Mouse (Mus musculus): Measurements from ENCODE around the gene Gm20918.
"Not testable (repeated sequence)": the region's sequence is repeated elsewhere in the genome, so short reads cannot be mapped to it uniquely, and the experiment has no call there.

Gene Gm20918

DNA sequence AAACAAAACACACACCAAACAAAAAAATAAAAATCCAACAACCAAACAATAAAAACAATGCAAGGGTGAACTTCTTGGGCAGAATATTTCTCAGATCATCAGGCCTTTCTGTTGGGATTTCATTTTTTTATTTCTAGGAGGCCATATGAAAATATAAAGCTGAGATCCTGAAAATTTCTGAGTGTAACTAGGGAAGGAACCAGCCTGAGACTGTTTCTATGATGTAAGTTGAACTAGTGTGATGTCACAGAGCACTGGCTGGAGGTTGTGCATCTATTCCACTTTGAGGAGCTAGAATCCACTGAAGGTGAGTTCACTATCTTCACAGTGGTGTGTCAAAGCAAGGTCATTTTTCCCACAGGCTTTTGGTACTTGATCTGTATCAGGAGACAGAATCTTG is at the start of gene Gm20918:
Gm20918 (plus strand) TSS at position 301 of the 400 bp plus-strand sequence.
- DNase-seq (ENCODE audit: low spot score in 2 of 2), result not testable (repeated sequence)

All from spleen, postnatal 36 days (tissue).